Mouse (Mus musculus) embryonic facial prominence, embryonic 11.5 days (tissue): ENCODE measurements around the gene March1. TPM values are rescaled to one million over a fixed set of nuclear protein-coding genes. Genes with fewer than 3 reads are reported as not detected.

Source experiments
- ATAC-seq: fragments of 200-750 bp; cut with Nextera tagmentation; replicated peaks from 2 replicates; pipeline ENCODE4 v1.8.0; 2017; ENCODE audit warnings: low read depth; ENCODE audit not compliant: insufficient number of reproducible peaks, low FRiP score, low TSS enrichment
- DNase-seq: peaks from one replicate; pipeline ENCODE4 v3.0.0-alpha.2; 2015; ENCODE audit warnings: low spot score
- H3K27ac ChIP-seq: fragments of 300-500 bp; sonication (generic); replicated peaks from 2 replicates; pipeline ENCODE4 v1.5.1; 2014; ENCODE audit warnings: mild to moderate bottlenecking, low read depth, low read length, control low read depth
- H3K27me3 ChIP-seq: fragments of 300-500 bp; sonication (generic); 2 replicates; pipeline ENCODE4 v1.6.1; 2014; ENCODE audit warnings: mild to moderate bottlenecking, low read length, moderate library complexity, mixed read lengths; ENCODE audit not compliant: control insufficient read depth, insufficient read depth
- H3K36me3 ChIP-seq: fragments of 300-500 bp; sonication (generic); replicated peaks from 2 replicates; pipeline ENCODE4 v1.6.1; 2014; ENCODE audit warnings: low read depth, mild to moderate bottlenecking, low read length, moderate library complexity, mixed read lengths; ENCODE audit not compliant: control insufficient read depth, insufficient read depth
- H3K4me1 ChIP-seq: fragments of 300-500 bp; sonication (generic); 2 replicates; pipeline ENCODE4 v1.6.1; 2014; ENCODE audit warnings: low read length, mixed read lengths; ENCODE audit not compliant: control insufficient read depth, insufficient read depth
- H3K4me2 ChIP-seq: fragments of 300-500 bp; sonication (generic); 2 replicates; pipeline ENCODE4 v1.6.1; 2014; ENCODE audit warnings: low read depth, mild to moderate bottlenecking, control low read depth, low read length, moderate library complexity
- H3K4me3 ChIP-seq: fragments of 300-500 bp; sonication (generic); 2 replicates; pipeline ENCODE4 v1.5.1; 2014; ENCODE audit warnings: low read depth, low read length, control low read depth
- H3K9ac ChIP-seq: fragments of 300-500 bp; sonication (generic); replicated peaks from 2 replicates; pipeline ENCODE4 v1.6.1; 2014; ENCODE audit warnings: mild to moderate bottlenecking, control low read depth, low read length
- H3K9me3 ChIP-seq: fragments of 300-500 bp; sonication (generic); replicated peaks from 2 replicates; pipeline ENCODE4 v1.6.1; 2016; ENCODE audit warnings: mild to moderate bottlenecking, low read length, inconsistent platforms, mixed read lengths; ENCODE audit not compliant: control insufficient read depth
- WGBS: fragments of 180-500 bp; shearing (Covaris S2); extraction: QIAGEN DNeasy Blood & Tissue Kit; methylation state at CpG from one replicate; pipeline ENCODE4 v1.1.7; 2014; 5-methylcytosine and 5-hydroxymethylcytosine counted together
- polyA plus RNA-seq: library from polyadenylated mRNA; unstranded; fragments of >200 nt; fragmentation: Nextera tagmentation; extraction: Ambion mirVana; gene quantifications from 2 replicates; pipeline ENCODE4 v1.2.1, GENCODE M21; 2014

Gene March1
- polyA plus RNA-seq, 1 experiment from 2014 or later = 0.70 TPM

DNA sequence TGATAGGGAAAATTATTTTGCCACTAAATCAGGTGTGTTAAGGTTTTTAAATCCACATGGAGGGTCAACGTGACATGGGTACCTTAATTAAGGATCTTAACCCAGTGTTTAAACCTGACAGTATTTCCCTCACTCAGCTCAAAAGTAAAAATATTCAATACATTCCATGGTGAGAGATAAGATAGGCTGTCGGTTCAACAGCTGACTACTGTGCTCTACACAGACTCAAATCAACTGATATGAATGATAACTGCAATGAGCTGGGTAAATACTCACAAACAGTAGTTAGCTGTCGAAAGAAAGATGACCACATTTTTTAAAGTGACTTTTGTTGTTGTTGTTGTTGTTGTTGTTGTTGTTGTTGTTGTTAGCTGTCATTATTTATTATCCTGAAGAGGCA lies 852.1 kb downstream of the March1 start:
- Histone ChIP-seq H3K9me3 (no peaks in the 10 kb centered on the region), H3K27me3 (no peaks in the 10 kb centered on the region), H3K4me3 (no peak overlapping the region), H3K4me2 (no peak overlapping the region), H3K4me1 (no peaks in the 10 kb centered on the region), H3K9ac (no peak overlapping the region), H3K27ac (no peak overlapping the region), H3K36me3 (no peaks in the 10 kb centered on the region)
- DNase-seq (no peak), ATAC-seq (no peak)
- WGBS = 90% methylated on average over 3 of the region's 3 CpGs

DNA sequence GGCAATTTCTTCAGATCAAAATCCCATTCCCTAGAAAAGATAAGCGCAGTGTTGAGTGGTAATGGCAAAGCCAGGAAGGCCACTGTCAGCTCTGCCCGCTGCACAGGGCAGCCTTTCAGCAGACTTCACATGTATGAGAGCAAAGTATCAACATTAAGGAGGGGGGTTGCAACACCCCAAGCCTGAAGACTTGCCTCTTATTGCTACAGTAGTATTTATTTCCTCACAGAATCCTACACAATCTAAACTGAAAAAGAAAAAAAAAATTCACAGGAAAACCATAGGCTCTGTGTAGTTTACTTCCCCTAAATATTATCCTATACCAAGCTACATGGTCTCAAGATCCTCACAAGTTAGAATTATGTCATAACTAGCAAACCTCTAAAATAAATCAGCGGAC lies 859.2 kb downstream of the March1 start:
- DNase-seq = no peak
- H3K4me3 ChIP-seq = no peak overlapping the region
- H3K36me3 ChIP-seq = peaks cover 3% of the 10 kb centered on the region
- no peak overlapping the region for H3K4me2 ChIP-seq
- no peaks in the 10 kb centered on the region for H3K27me3 ChIP-seq
- whole genome bisulfite sequencing = 91% methylated on average over 3 of the region's 3 CpGs
- no peak for ATAC-seq
- no peaks in the 10 kb centered on the region for H3K9me3 ChIP-seq
- H3K9ac ChIP-seq = no peak overlapping the region
- H3K4me1 ChIP-seq = no peaks in the 10 kb centered on the region
- no peak overlapping the region for H3K27ac ChIP-seq

DNA sequence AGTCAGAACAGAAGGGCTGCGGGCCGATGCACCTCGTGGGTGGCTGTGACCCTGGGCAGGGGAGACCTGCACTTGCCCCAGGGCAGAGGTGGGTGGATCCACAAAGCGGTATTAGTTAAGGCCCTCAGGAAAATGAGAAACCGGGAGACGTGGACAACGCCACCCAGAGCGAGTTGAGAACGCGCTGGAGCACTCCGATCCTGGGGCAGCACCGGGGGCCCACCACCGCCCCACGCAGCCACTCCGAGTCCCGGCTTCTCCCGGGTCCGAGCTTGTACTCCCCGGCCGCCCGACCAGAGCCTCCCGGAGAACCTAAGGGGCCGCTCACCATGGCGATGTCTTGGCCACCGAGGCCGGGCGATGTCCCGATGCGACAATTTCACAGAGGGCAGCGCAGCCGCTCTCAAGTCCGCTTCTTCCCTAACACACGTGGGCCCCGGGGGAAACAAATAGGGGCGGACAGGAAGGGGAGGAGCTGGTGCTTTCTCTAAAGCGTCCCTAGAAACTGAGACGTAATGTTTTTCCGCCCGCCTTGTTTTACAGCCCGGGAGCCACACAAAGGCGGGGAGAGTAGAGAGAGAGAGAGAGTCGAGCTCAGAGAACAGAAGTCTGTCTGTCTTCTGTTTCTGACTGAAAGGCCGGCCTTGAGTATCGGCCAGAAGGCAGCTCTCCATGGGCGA lies 868.5 kb downstream of the March1 start, which contains the start of gene Tma16:
Tma16 (minus strand) TSS at position 447 of the 680 bp plus-strand sequence.
- peak within 1 kb of the TSS; percentile 84 for H3K9ac ChIP-seq
- no peaks in the 10 kb centered on the region for H3K9me3 ChIP-seq
- peak within 1 kb of the TSS; percentile 42 for H3K4me2 ChIP-seq
- peak; percentile 95 for ATAC-seq
- H3K4me3 ChIP-seq = peak within 1 kb of the TSS; percentile 63
- under 1% methylated on average over 45 of the region's 45 CpGs for WGBS
- peak; percentile 90 for DNase-seq
- H3K36me3 ChIP-seq = no peaks in the 10 kb centered on the region; the same call in 1 of the 2 replicates
- H3K4me1 ChIP-seq = no peaks in the 10 kb centered on the region
- no peak within 1 kb of the TSS for H3K27ac ChIP-seq
- no peaks in the 10 kb centered on the region for H3K27me3 ChIP-seq

DNA sequence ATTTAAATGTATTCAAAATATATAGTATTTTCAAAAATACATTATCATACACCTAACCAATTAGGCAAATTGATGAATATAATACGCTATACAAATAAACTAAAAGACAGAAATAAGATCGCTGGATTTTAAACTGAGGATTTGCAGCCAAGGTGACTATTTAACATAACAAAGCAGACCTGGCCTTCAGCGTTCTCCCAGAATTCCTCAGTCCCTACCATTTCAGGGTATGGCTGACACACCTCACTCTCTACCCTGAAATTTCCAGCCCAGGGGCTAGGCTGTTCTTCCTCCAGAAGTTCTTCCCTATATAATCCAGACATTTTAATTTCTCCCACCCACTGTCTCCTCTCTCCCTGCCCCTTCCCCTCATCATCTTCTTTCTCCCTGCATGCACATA lies 870.9 kb downstream of the March1 start:
- Histone ChIP-seq H3K9me3 (no peaks in the 10 kb centered on the region), H3K4me3 (no peak overlapping the region), H3K4me1 (no peaks in the 10 kb centered on the region), H3K4me2 (no peak overlapping the region), H3K27me3 (no peaks in the 10 kb centered on the region), H3K27ac (no peak overlapping the region), H3K9ac (no peak overlapping the region), H3K36me3 (no peaks in the 10 kb centered on the region)
- ATAC-seq = no peak
- no peak for DNase-seq
- 43% methylated on average over 3 of the region's 3 CpGs for WGBS

DNA sequence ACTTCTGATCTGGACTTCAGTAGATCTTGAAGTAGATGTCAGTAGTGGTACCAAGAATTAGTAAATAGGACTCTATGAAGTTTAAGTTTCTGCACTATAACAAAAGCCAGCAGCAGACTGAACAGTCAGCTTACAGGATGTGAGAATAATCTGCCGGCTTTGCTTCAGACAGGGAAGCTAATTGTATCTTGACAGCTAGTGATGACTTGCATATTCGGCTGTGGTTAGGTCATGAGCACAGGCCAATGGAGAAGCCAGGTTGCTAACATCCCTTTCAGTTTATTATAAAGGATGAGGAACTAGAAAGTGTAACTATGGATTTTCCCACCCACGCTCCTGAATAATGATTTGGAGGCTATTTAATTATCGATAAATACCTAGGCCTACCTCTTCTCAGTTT lies 872.9 kb downstream of the March1 start:
- DNase-seq (no peak), ATAC-seq (no peak)
- Histone ChIP-seq H3K9ac (no peak overlapping the region), H3K36me3 (no peaks in the 10 kb centered on the region), H3K4me2 (no peak overlapping the region), H3K4me3 (no peak overlapping the region), H3K27ac (no peak overlapping the region), H3K9me3 (no peaks in the 10 kb centered on the region), H3K4me1 (no peaks in the 10 kb centered on the region), H3K27me3 (no peaks in the 10 kb centered on the region)
- WGBS = 88% methylated on average over 4 of the region's 4 CpGs

DNA sequence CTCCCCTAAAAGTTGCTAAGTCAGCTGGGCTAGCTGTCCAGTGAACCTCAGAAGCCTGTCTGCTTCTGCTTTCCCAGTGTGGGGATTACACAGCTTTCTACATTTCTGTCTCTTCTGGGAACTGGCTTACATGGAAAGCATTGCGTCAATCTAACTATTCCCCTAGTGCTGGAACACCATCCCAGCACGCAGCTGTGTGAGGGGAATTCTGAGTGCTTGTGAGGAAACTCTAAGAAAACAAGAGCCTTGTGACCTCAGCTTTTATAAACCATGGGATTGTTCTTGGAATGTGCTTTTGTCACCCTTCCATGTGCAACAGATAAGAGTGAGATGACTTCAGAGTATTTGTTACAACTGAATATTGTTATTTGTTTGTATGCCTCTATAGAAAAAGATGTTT lies 876.8 kb downstream of the March1 start:
- no peak overlapping the region for H3K27ac ChIP-seq
- H3K27me3 ChIP-seq = no peaks in the 10 kb centered on the region
- DNase-seq (no peak), ATAC-seq (no peak)
- no peak overlapping the region for H3K9ac ChIP-seq
- no peak overlapping the region for H3K4me2 ChIP-seq
- H3K9me3 ChIP-seq = no peaks in the 10 kb centered on the region
- 72% methylated on average over 2 of the region's 2 CpGs for WGBS
- no peaks in the 10 kb centered on the region for H3K36me3 ChIP-seq
- no peak overlapping the region for H3K4me3 ChIP-seq
- H3K4me1 ChIP-seq = no peaks in the 10 kb centered on the region

DNA sequence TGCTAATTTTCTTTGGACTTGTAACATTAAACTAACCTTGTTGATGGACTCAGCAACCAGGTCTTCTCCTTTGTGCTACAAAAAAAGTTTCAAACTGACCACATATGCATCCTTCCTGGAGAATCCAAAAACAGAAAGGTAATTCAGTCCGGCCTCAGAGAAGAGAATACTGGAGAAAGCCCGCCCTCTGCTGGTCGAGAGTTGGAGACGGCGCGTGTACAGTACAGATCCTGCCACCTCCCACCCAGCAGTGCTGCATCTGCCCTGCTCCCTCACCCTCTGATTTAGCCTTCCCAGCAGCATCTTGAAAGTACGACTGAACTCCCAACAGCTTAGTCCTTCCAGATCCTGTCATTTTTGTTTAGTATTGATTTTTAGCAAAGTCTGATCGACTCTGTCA lies 878.0 kb downstream of the March1 start:
- Histone ChIP-seq H3K4me2 (no peak overlapping the region), H3K4me1 (no peaks in the 10 kb centered on the region), H3K36me3 (no peaks in the 10 kb centered on the region), H3K27ac (no peak overlapping the region), H3K9me3 (no peaks in the 10 kb centered on the region), H3K9ac (no peak overlapping the region), H3K27me3 (no peaks in the 10 kb centered on the region), H3K4me3 (no peak overlapping the region)
- WGBS = 7% methylated on average over 8 of the region's 8 CpGs
- peak; percentile 77 for DNase-seq
- peak; percentile 79; the same call in 1 of the 2 replicates for ATAC-seq

DNA sequence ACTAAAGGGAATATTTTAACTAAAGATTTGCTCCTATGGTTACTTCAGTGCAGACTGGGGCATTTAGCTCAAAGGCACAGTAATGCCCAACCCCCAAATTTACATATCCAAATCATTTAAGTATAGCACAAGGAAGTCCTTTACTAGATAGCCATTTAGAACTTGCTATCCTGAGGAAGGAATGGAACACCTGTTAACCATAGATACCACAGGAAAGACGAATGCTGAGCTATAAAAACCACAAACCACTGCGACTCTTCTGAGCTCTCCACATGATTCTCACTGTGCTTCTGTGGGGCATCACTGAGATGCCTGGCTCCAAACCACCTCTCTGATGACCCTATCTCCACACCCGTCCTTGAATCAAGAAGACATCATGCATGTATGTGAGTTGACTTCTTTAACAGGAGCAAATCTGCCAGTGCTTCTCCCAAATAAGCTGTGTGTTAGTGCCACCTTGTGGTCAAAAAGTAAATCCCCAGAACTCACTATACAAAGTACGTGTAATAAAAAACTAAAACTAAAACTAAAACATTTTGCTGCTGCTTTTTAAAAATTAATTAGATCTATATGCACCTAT lies 879.4 kb downstream of the March1 start:
- WGBS = 40% methylated on average over 4 of the region's 4 CpGs
- ATAC-seq = no peak
- DNase-seq = peak; percentile 76

More for the DNA sequence above, 879.4 kb downstream of the March1 start:
- no peaks in the 10 kb centered on the region for H3K4me1 ChIP-seq
- H3K27ac ChIP-seq = no peak overlapping the region
- no peaks in the 10 kb centered on the region for H3K9me3 ChIP-seq
- no peaks in the 10 kb centered on the region for H3K36me3 ChIP-seq
- H3K27me3 ChIP-seq = no peaks in the 10 kb centered on the region
- no peak overlapping the region for H3K4me2 ChIP-seq
- H3K4me3 ChIP-seq = no peak overlapping the region
- no peak overlapping the region for H3K9ac ChIP-seq
